Mouse (Mus musculus) liver, embryonic 14.5 days (tissue): ENCODE measurements at regions not wholly inside any gene's neighbourhood (a gene's known extent, or its start where the extent isn't known, plus 50 kb on each side); places are given as distances from the start of the nearest gene placed in this dataset.

Source experiments
- ATAC-seq: fragments of 200-750 bp; cut with Nextera tagmentation; 2 replicates; pipeline ENCODE4 v1.8.0; 2017; ENCODE audit warnings: moderate number of reproducible peaks, mild to moderate bottlenecking, moderate library complexity; ENCODE audit not compliant: insufficient read depth
- DNase-seq, 3 experiments: peaks; one replicate each; pipeline ENCODE4 v3.0.0-alpha.2; 2012 to 2013; ENCODE audit warnings: low read depth in 3 of 3, low spot score in 3 of 3
- H3K27ac ChIP-seq: fragments of 300-500 bp; sonication (generic); 2 replicates; pipeline ENCODE4 v1.5.1; 2014; ENCODE audit warnings: moderate library complexity, mild to moderate bottlenecking, control low read depth, inconsistent platforms
- H3K27me3 ChIP-seq: fragments of 300-500 bp; sonication (generic); 2 replicates; pipeline ENCODE4 v1.6.1; 2014; ENCODE audit warnings: mild to moderate bottlenecking, low read length, moderate library complexity; ENCODE audit not compliant: control insufficient read depth, insufficient read depth
- H3K36me3 ChIP-seq: fragments of 300-500 bp; sonication (generic); replicated peaks from 2 replicates; pipeline ENCODE4 v1.6.1; 2014; ENCODE audit warnings: low read depth; ENCODE audit not compliant: control insufficient read depth, insufficient read depth
- H3K4me1 ChIP-seq, 2 experiments: fragments of 200-500 bp in 1 of 2; fragments of 300-500 bp in 1 of 2; sonication (generic) in 1 of 2; replicated peaks; 2 replicates each; pipeline ENCODE4 v1.6.1; 2012 to 2014; ENCODE audit warnings: antibody characterized with exemption in 1 of 2, inconsistent platforms in 1 of 2, low read length in 1 of 2; ENCODE audit not compliant: control insufficient read depth in 2 of 2, insufficient read depth in 2 of 2
- H3K4me2 ChIP-seq: fragments of 300-500 bp; sonication (generic); 2 replicates; pipeline ENCODE4 v1.6.1; 2014; ENCODE audit warnings: low read depth, mild to moderate bottlenecking, control low read depth, moderate library complexity
- H3K4me3 ChIP-seq, 2 experiments: fragments of 200-500 bp in 1 of 2; fragments of 300-500 bp in 1 of 2; sonication (generic) in 1 of 2; 2 replicates each; pipeline ENCODE4 v1.5.1; 2012 to 2014; ENCODE audit warnings: low read depth in 2 of 2, low read length in 2 of 2, mild to moderate bottlenecking in 2 of 2, control low read depth in 1 of 2, inconsistent platforms in 1 of 2, moderate library complexity in 1 of 2; ENCODE audit not compliant: insufficient read depth in 1 of 2
- H3K9ac ChIP-seq: fragments of 300-500 bp; sonication (generic); replicated peaks from 2 replicates; pipeline ENCODE4 v1.6.1; 2014; ENCODE audit warnings: mild to moderate bottlenecking, control low read depth, moderate library complexity
- H3K9me3 ChIP-seq: fragments of 300-500 bp; sonication (generic); 2 replicates; pipeline ENCODE4 v1.6.1; 2016; ENCODE audit warnings: low read length, mixed read lengths; ENCODE audit not compliant: control insufficient read depth
- CTCF ChIP-seq: IDR thresholded peaks from 2 replicates; pipeline ENCODE4 v1.5.1; 2016; ENCODE audit warnings: antibody characterized with exemption, low read depth, control low read depth
- EP300 ChIP-seq: IDR thresholded peaks from 2 replicates; pipeline ENCODE4 v1.6.1; 2016; ENCODE audit warnings: antibody characterized with exemption, low read depth
- WGBS: fragments of 180-500 bp; shearing (Covaris S2); extraction: QIAGEN DNeasy Blood & Tissue Kit; methylation state at CpG from one replicate; pipeline ENCODE4 v1.1.7; 2014; ENCODE audit not compliant: insufficient replicate concordance; 5-methylcytosine and 5-hydroxymethylcytosine counted together

DNA sequence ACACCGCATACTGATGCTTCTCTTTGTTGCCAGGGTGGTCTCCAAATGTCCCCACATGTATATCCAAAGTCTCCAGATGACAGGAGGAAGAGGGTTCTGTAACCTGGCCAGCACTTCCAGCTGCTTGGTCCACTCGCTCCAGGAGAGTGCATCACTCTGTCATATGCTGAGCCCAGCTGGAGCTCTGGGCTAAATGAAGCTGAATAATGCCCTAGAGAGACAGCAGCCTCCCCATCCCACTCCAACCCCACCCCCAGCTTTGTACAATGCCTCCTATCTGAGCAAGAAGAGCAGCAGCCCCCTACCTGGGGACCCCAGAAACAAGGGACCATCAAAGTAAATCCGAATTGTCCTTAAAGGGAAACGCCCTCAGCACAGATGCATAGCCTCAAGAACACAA lies 219.0 kb upstream of the Pabpc6 start:
- no peaks in the 10 kb centered on the region for H3K27me3 ChIP-seq
- no peak overlapping the region for H3K4me3 ChIP-seq
- no peak overlapping the region for H3K27ac ChIP-seq
- H3K9me3 ChIP-seq, result no peaks in the 10 kb centered on the region
- no peaks in the 10 kb centered on the region for H3K36me3 ChIP-seq
- no peak for ATAC-seq
- H3K4me2 ChIP-seq, result no peak overlapping the region
- WGBS, result 60% methylated on average over 4 of the region's 4 CpGs
- DNase-seq, result no peak
- H3K9ac ChIP-seq, result no peak overlapping the region
- TF ChIP-seq CTCF (no peak), EP300 (no peak)
- H3K4me1 ChIP-seq, result no peaks in the 10 kb centered on the region; a peak in 1 of 4 replicates

GRCm38 (mm10) chr17:9885110-9885509 lies 215.6 kb upstream of the Pabpc6 start:
- TF ChIP-seq CTCF (no peak), EP300 (no peak)
- Histone ChIP-seq H3K9ac (no peak overlapping the region), H3K27me3 (no peaks in the 10 kb centered on the region), H3K9me3 (no peaks in the 10 kb centered on the region), H3K4me2 (no peak overlapping the region), H3K36me3 (no peaks in the 10 kb centered on the region), H3K4me1 (no peaks in the 10 kb centered on the region; a peak in 1 of 4 replicates), H3K4me3 (no peak overlapping the region), H3K27ac (no peak overlapping the region)
- WGBS, result 58% methylated on average over 7 of the region's 7 CpGs
- DNase-seq (no peak), ATAC-seq (no peak)

DNA sequence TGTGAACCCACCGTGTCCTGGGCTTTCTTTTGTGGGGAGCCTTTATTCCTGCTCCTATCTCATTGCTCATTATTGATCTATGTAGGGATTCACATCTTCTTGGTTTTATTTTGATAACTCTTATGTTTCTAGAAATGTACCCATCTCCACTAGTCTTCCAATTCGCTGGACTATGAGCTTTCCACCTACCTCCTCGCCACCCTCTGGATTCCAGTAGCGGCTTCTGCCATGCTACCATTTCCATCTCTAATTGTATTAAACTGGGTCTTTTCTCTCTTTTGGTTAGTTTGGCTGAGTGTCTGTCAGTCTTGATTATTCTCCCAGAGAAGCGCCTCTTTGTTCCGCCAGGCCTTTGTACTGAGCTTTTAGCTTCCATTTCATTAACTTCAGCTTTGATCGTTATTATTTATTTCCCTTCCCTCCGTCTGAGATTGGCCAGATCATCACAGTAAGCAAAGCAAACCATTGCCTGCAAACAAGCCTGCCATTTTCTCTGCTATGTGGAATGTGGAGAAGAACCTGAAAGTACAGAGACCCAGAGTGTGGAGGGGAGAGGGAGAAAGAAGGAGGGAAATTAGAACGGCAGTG lies 213.2 kb upstream of the Pabpc6 start:
- Histone ChIP-seq H3K9ac (no peak overlapping the region), H3K27ac (no peak overlapping the region), H3K9me3 (no peaks in the 10 kb centered on the region), H3K36me3 (no peaks in the 10 kb centered on the region), H3K4me3 (no peak overlapping the region), H3K27me3 (no peaks in the 10 kb centered on the region), H3K4me2 (no peak overlapping the region), H3K4me1 (no peaks in the 10 kb centered on the region)
- no peak for DNase-seq
- no peak for ATAC-seq
- 76% methylated on average over 9 of the region's 9 CpGs for WGBS
- TF ChIP-seq CTCF (no peak), EP300 (no peak)

DNA sequence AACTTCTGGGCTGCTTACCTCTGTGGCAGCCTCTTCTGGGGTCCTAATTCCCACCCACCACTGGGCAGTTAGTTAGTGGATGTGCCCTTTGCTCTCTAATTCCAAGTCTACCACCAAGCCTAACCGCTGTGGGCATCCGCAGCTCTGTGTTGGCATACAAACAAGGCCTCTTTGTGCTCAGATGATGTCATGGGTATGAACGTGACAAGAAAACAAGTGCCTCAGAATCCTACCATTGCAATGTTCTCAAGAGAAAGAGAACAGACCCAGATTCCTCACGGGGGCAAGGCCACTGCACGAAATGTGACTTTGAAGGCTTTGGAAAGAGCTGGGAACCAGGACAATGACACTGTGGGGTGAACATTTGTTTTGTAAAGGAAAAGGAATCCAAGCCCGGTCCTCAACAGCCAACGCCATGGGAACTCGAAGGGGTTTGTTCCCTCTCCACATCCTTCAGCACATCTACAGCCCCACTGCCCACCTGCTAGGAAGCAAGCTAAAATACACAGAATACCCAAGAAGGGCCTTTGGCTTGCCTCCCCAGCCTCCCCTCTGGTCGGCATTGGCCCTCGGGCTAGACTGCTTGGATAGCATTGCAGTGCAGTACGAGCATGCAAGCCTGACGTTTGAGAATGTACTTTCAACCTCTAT lies 210.2 kb upstream of the Pabpc6 start:
- Histone ChIP-seq H3K27me3 (no peaks in the 10 kb centered on the region), H3K4me1 (no peaks in the 10 kb centered on the region), H3K4me3 (no peak overlapping the region), H3K36me3 (no peaks in the 10 kb centered on the region), H3K9ac (no peak overlapping the region), H3K9me3 (no peaks in the 10 kb centered on the region), H3K4me2 (no peak overlapping the region), H3K27ac (no peak overlapping the region)
- ATAC-seq, result no peak
- WGBS, result 70% methylated on average over 12 of the region's 12 CpGs
- DNase-seq, result no peak
- TF ChIP-seq EP300, result no peak

DNA sequence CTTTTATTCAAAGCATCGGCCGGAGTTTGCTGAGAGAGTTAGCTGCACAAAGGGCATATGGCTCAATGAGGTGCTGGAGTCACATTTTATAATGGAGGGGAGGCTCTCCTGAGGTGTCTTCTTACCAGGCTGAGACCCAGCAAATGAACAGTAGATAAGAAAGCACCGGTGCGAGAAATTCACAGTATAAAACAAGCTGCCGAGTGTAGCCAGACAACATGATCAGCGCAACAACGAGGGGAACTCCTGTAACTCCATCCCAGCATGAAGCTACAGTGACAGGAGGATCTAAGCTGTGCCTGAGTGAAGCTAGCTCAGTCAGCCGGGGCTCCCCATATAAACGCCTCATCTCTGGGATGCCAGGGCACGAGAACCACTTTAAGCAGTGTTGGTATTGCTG lies 204.2 kb upstream of the Pabpc6 start:
- H3K36me3 ChIP-seq, result no peaks in the 10 kb centered on the region
- no peaks in the 10 kb centered on the region for H3K9me3 ChIP-seq
- TF ChIP-seq EP300 (no peak), CTCF (no peak)
- ATAC-seq, result no peak
- no peak overlapping the region for H3K9ac ChIP-seq
- no peak overlapping the region for H3K27ac ChIP-seq
- H3K4me2 ChIP-seq, result no peak overlapping the region
- 69% methylated on average over 10 of the region's 10 CpGs for WGBS
- no peaks in the 10 kb centered on the region for H3K27me3 ChIP-seq
- H3K4me3 ChIP-seq, result no peak overlapping the region
- H3K4me1 ChIP-seq, result no peaks in the 10 kb centered on the region
- DNase-seq, result no peak
